Mouse (Mus musculus) left cerebral cortex, adult 11 months (tissue): Measurements from ENCODE around the gene Nop58.
"Not testable (repeated sequence)": the region's sequence is repeated elsewhere in the genome, so short reads cannot be mapped to it uniquely, and the experiment has no call there.

Source experiments
- DNase-seq: peaks from one replicate; pipeline ENCODE4 v3.0.0; 2022; ENCODE audit warnings: low spot score

Nop58 gene

GRCm38 (mm10) chr1:59719900-59720299 lies 35.1 kb downstream of the Nop58 start:
- peak; percentile 4 for DNase-seq

- DNase-seq = no peak
These were observed 40.9 kb downstream of the Nop58 start for GRCm38 (mm10) chr1:59725661-59726060.

- no peak for DNase-seq
These were observed 45.3 kb downstream of the Nop58 start for GRCm38 (mm10) chr1:59730106-59730505.

DNA sequence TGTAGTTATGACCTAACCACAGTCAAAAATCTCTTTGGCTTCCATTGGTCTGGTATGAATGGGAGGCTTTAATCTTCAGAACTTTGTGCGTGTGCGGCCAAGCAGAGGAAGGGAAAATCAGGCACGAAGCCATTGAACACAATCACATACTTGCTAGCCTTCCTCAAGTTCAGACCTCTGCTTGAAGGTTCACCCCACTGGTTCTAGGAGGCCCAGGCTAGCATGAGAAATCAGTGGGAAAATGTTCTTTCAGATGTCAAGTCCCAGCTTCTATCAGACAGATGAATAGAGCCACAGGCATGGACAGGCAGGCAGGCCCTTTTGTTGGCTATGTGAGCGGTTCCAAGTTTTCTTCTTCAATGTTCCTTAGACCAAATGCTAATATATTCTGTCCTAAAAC lies 46.0 kb downstream of the Nop58 start:
- no peak for DNase-seq

DNA sequence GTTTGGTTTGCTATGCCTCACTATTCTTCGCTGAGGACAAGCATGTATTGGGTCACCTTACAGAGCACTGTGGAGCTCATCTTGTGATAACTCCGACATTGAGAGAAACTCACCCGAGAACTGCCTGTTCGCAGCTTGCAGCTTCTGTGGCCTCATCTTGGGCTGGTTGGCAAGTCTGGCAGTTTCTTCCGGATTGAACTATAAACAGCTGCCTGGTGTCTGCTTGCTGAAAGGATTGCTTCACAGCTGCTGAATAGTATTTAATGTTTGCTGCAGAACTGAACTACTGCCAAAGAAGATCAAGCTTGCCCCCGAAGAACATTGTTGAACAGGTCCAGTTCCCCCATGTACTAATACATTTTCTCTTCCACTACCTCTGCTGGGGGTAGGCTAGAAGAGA lies 49.3 kb downstream of the Nop58 start:
- no peak for DNase-seq

- DNase-seq = no peak
These were observed 54.1 kb downstream of the Nop58 start for GRCm38 (mm10) chr1:59738768-59739414.

GRCm38 (mm10) chr1:59739577-59740354 lies 55.0 kb downstream of the Nop58 start:
- no peak for DNase-seq

- no peak for DNase-seq
These were observed 64.3 kb downstream of the Nop58 start for GRCm38 (mm10) chr1:59749047-59749446.

DNA sequence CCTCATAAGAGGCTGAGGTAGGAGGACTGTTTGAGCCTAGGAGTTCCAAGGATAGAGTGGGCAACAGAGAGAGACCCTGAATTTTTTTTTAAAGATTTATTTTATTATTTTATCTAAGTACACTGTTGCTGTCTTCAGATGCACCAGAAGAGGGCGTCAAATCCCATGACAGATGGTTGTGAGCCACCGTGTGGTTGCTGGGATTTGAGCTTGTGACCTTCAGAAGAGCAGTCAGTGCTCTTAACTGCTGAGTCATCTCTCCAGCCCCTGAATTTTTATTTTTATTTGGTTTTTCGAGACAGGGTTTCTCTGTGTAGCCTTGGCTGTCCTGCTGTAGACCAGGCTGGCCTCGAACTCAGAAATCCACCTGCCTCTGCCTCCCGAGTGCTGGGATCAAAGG lies 65.0 kb downstream of the Nop58 start:
- not testable (repeated sequence) for DNase-seq

GRCm38 (mm10) chr1:59755298-59755697 lies 70.5 kb downstream of the Nop58 start:
- no peak for DNase-seq

- no peak for DNase-seq
These were observed 73.6 kb downstream of the Nop58 start for GRCm38 (mm10) chr1:59758325-59758724.

DNA sequence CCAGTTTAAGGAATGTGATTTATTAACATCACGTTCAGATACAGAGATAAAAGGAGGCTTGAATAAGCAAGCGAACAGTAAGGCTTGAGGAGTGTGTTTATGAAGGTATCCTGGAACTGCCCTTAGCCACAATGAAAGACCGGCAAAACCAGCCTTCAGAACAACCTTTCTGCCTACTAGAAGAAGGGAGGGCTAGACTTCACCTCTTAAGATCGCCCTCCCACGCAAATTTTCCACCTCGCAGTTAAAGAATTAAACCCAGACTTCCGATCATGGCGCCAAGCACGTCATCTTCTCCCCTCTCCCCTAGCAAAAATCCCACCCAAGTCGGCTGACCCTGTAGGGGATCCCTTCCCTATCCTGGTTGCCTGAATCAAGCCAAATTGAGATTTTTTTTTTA lies 77.4 kb downstream of the Nop58 start:
- peak; percentile 33 for DNase-seq

DNA sequence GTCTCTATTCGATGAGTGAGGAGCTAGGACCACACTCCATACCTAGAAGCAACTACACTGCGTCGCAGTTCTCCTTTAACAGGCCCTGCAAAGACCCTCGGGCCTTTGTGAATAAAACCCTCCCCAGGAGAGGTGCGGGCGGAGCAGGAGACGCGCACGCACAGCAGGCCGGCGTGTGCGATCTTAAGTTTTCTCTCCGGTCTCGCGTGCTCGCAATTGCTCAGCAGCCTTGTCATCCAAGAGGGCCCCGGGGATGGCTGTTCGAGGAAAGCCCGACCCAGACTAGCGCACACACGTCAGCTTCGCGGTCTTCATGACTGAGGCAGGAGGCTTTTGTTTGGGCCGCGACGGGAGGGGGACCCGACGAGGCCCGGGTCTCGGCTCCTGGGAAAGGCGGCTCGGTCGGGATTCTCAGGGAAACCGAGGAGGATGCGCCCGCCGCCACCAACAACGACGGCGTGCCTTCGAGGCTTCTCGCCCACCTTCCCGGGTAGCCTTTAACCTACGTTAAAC lies 77.9 kb downstream of the Nop58 start:
- peak; percentile 41 for DNase-seq

- DNase-seq = peak; percentile 73
These were observed 78.5 kb downstream of the Nop58 start, which contains the start of gene Bmpr2 for GRCm38 (mm10) chr1:59763164-59763768. Bmpr2 (plus strand) TSS chr1:59763400.

GRCm38 (mm10) chr1:59763781-59764251 lies 79.0 kb downstream of the Nop58 start:
- DNase-seq = peak; percentile 9

DNA sequence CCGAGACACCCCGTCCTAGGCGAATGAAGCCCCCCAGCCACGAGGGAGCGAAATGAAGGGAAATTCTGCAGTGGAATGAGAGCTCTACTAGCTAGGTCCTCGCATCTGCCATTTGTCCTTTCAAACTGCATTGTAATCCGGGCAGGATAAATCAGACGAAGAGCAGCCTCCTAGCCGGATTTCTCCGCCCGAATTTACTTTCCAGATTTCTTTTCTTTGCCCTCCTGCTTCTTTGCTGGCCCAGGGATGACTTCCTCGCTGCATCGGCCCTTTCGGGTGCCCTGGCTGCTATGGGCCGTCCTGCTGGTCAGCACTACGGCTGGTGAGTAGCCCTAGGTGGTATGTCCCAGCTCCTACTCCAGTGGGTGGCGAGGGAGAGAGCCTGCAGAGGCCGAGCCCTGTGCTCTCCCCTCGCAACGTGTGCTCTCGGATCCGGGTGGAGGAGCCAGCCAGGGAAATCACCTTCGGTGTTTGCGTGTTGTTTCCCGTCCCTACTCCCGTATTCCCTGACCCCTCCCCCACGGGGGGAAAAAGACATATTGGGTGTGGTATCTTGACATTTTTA lies 79.7 kb downstream of the Nop58 start:
- peak; percentile 15 for DNase-seq

DNA sequence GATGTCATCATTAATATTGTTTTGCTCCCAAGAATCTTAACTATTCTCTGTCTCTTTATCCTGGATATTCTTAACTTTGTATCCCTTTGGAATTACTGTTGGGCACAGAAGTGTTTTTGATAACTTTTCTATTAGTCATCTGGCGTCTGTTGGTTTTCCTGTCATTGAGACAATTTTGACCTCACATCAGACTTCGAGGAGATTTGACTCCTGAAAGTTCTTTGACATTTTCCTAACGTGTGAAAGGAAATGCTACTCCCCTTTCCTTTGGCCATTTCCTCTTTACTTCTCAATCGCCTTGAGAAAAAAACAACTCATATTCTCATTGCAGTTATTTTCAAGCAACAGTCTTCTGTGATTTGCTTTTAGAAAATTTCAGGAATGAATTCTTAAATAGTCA lies 80.5 kb downstream of the Nop58 start:
- DNase-seq = no peak

DNA sequence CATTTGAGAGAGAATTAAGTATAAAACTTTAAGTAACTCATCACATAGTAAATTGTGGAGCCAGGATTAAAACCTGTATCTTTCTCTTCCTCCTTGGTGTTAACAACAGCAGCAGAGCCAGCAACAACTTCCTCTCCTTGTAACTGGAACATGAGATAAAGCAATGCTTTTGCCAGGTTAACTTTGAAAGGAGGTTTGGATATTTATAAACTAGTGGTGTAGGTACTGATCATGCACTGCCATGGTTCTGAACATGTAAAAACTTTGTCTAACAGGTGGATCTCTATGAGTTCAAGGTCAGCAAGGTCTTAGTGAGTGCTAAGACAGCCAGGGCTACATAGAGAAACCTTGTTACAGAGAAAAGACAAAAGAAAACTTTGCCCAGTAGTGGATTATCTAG lies 81.9 kb downstream of the Nop58 start:
- no peak for DNase-seq
